Mouse (Mus musculus) T-helper 17 cell (primary cell): ENCODE data around the gene Commd6.
"Not testable (repeated sequence)": the region's sequence is repeated elsewhere in the genome, so short reads cannot be mapped to it uniquely, and the experiment has no call there.

Experiments used
- in situ Hi-C, 2 experiments: fragments of 300-600 bp; cut with MboI, MseI; formaldehyde crosslinking; loops; 1 replicate in 1 of 2; 2 replicates in 1 of 2; pipeline ENCODE4 v1.15.1; 2025; ENCODE audit warnings: high pct_unique_total_duplicates in 2 of 2

Gene Commd6

DNA sequence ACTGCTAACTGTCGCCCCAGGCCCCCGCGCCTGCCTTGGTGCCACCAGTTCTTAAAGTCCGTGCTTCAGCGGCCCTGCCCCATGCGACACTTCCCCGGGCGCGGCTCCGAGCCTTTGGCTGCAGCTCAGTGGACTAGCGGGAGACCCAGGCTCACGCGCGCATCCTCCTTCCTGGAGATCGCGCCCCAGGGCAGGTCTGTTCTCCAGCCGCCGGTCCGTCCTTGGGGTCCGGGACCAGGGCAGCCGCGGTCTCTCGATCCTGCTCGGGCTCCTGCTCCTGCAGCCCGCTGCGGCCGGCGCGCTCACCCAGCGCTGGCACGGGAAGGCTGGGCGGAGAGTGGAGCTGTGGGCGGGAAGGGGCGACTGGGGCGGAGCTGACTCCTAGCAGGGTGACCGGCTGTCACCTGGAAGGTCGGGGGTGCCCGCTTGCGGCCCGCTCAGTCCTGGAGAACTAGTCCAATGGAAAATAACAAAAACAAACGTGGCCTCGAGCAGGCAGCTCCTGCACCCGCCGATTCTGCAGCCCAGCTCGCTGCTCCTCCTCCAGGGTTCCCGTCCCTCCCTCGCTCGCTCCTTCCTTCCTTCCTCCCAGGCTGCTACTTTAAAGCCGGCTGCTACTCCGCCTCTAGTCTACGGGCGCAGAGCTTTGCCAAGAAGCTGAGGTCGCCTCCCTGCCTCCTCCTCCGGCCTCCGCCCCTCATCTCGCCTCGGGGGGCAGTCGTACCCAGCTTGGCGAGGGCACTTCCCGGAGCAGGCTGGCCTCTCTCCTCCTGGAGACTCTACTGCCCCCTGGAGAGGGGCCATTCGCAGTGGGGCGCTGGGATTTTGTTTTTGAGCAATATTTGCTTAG, 31.7 kb downstream of the Commd6 start, which contains the start of gene Tbc1d4:
Gene Tbc1d4 (minus strand): TSS at position 673 of the 850 bp plus-strand sequence.
- in situ Hi-C loops = loop anchor here in 1 of 2 experiments (5.0 kb wide), 1 partner anchor 101 kb away; no protein-coding TSS in a partner anchor

GRCm38 (mm10) chr14:101607631-101608518, 32.6 kb downstream of the Commd6 start:
- in situ Hi-C loops = loop anchor here in 1 of 2 experiments (5.0 kb wide), 1 partner anchor 101 kb away; no protein-coding TSS in a partner anchor

DNA sequence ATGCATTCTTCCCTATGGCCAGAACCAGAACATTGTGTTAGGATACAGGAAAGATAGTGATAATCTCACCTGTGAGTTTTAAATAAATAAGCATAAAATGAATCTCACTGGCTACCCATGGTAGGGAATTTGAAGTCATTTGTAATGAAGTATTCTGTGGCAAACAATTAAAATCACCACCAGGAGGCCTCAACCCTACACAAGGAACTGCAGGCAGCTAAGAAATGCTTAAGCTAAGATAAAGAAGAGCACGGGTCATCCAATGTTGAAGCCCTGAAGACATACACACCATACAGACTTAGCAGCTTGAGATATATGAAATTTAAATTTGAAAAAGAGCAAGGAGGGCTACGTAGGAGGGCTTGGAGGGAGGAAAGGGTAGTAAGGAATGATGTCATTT, 34.6 kb downstream of the Commd6 start:
- in situ Hi-C loops = loop anchor here in 1 of 2 experiments (5.0 kb wide), 1 partner anchor 99 kb away; no protein-coding TSS in a partner anchor

GRCm38 (mm10) chr14:101602851-101603250, 37.6 kb downstream of the Commd6 start:
- in situ Hi-C loops = no loop called here

DNA sequence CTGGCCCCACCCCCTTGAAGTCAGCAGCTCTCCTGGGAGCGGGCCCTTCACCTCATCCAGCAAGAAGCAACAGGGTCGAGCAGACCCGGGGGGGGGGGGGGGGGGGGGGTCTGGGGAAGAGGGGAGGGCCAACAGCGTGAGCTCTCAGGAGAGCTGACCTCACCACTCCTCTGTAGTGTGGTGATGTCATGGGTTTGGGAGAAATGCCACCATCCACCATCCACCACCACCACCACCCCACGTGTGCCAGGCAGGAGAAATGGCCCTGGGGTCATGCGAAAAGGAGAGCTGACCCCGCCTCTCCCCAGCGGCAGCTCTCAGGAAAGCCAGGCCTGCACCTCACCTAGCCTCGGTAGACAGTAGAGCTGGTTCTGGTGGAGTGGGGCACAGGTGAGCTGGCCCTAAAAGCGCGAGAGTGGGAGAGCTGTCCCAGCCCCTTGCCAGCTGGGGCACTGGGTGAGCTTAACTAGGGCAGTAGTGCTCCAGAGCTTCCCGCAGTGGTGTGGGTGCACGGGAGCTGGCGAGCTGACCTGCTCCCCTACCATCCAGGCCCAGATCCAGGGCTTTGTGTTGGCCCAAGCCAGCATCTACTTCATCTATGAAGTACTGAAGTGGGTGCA, 43.3 kb downstream of the Commd6 start:
- in situ Hi-C loops = no loop called here

DNA sequence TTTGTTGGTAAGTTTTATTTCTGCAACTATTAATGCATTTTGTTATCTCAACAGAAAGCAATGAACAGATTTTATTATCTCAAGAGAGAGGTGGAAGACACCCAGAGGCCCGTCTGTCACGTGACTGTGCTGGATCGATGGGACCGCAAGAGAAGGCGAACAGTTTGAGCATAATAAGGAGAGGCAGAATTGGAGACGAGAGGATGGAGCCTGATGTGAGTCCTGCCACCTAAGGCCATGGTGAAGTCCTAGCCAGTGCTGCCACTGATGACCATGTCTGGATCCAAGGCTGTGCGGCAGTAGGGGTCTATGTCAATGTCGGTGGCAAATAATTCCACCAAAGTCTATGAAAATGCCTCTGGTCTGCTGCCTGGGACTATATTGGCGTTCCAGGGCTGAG, 43.8 kb downstream of the Commd6 start:
- in situ Hi-C loops = no loop called here

GRCm38 (mm10) chr14:101595301-101596080, 45.0 kb downstream of the Commd6 start:
- in situ Hi-C loops = no loop called here

DNA sequence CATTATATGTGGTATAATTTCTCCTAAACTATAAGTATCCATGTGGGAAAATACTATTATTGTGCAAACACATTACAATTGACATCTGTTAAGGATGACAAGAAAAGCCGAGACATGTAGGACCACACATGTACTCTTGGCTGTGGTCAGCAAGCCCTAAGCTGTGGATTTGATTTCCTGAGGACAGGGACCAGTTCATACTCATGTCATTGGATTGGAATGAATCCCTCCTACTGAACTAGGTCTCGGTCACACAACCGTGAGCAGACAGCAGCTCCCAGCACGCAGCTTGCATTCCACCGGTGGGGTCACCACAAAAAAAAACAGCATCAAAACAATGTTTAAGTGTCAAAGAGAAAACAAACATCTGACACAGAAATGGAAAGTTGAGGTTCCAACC, 46.5 kb downstream of the Commd6 start:
- in situ Hi-C loops = no loop called here

DNA sequence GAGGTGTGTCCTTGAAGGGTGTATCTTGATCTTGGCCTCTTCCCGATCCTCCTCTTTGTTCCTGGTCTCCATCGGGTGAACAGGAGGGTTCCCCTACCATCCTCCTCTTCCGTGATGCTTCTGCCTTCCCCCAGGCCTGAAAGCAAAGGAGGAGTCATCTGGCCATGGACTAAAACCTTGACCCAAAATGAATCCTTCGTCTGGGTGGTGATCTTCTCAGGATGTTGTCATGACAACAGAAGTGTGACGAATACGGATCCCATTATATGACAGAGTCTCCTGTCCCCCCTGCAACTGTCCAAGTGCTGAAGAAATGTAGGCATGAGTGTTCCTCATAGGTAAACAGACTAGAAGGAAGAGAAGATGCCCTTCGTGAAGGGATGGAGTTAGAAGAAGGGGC, 47.1 kb downstream of the Commd6 start:
- in situ Hi-C loops = no loop called here

GRCm38 (mm10) chr14:101591101-101591500, 49.4 kb downstream of the Commd6 start:
- in situ Hi-C loops = no loop called here

DNA sequence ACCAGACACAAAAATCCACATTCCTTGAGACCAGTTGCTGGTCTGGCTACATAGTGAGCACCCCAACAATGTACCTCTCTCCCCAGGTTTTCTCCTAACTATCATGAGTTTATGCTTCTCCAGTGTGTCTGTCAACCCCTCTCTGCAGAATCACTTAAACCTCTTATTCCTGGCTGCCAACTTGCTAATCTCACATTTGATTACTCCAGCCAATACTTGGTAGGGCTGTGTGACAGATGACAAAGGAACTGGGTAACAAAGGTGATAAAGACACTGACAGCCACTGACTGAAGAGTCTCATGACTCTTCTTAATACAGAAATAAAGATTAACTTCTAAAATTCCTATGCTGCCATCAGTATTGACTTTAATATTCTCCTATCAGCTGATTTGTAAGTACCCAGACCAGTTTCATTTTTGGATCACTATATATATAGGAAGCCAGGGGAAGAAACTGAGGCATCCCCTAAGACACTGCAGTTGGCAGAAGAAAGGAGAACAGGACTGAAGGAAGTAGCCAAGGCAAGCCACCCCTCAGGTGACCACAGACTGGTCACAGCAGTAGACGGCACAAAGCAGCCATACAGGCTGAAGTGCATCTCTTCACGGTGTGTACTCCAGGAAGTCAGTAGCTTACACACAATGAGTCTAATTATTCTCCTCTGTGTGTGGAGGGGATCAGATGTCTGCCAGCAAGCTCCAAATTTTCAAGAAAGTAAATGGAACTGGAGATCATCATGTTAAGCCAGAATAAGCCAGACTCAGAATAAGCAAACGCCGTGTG, 52.1 kb downstream of the Commd6 start:
- in situ Hi-C loops = not testable (repeated sequence)

DNA sequence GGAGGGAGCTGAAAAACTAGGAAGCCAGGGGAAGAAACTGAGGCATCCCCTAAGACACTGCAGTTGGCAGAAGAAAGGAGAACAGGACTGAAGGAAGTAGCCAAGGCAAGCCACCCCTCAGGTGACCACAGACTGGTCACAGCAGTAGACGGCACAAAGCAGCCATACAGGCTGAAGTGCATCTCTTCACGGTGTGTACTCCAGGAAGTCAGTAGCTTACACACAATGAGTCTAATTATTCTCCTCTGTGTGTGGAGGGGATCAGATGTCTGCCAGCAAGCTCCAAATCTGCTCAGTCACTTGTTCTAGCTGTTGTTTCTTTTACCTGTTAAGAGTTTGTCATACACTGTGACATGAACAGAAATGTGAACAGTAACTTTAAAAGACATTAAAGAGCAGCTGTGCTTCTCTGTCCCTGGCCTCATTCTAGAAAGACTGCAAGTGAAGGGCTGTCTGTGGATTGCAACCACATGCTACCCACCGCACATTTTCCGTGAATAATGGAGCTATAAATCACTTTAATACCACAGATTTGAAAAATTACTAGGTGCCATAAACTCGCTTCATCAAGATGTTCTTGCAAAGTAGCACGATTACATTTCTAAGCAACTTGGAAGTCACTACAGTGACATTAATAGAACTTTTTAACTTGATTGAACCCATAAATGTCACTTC, 53.0 kb downstream of the Commd6 start:
- in situ Hi-C loops = not testable (repeated sequence)

DNA sequence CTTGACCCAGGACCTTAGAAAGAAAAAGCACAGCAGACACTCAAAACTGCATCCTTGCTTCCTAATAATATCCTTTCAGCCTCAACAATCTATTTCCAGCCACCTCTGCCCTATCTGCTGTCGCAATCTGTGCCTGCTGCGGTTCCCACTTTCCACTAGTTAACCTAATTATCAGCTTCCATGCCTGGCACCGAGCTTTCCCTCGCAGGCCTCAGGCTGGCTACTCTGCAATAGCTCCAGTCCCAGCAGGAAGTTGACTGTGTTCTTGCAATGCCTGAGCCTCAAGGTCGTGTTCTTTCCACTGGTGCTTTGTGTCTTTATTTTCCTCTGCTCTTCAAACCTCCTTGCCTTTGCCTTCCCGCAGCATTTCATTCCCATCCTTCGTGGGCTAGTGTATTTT, 54.4 kb downstream of the Commd6 start:
- in situ Hi-C loops = no loop called here
